Mouse (Mus musculus): Measurements from ENCODE around the gene Lmna. TPM values are rescaled to one million over a fixed set of nuclear protein-coding genes. Genes with fewer than 3 reads are reported as not detected.
A peak's percentile ranks its signal among the peaks of the same experiment; 100 is the strongest.

The Lmna gene
- polyA plus RNA-seq, 1 experiment from 2014 or later: 267 TPM

- H3K4me3 ChIP-seq (ENCODE audit: low read depth, low read length): peak overlapping the region; percentile 20; the same call in 1 of the 2 replicates
- H3K4me1 ChIP-seq (replicated peaks; ENCODE audit: control insufficient read depth, insufficient read depth): no peaks in the 10 kb centered on the region; the same call in 1 of the 2 replicates
- H3K36me3 ChIP-seq (ENCODE audit: control insufficient read depth, insufficient read depth, low read length): no peaks in the 10 kb centered on the region
- peak overlapping the region; percentile 63; the same call in 1 of the 2 replicates for H3K27ac ChIP-seq (replicated peaks)
- no peaks in the 10 kb centered on the region for H3K9me3 ChIP-seq (ENCODE audit: control insufficient read depth, low read length)
- H3K27me3 ChIP-seq (ENCODE audit: control insufficient read depth, insufficient read depth, low read length): no peaks in the 10 kb centered on the region
- peak overlapping the region; percentile 35; the same call in 1 of the 2 replicates for H3K4me2 ChIP-seq (replicated peaks; ENCODE audit: low read depth)
- TF ChIP-seq EP300 (optimal IDR thresholded peaks at IDR 0.05) (no peak), CTCF (IDR thresholded peaks at IDR 0.05; ENCODE audit: low read depth) (no peak)
- H3K9ac ChIP-seq (ENCODE audit: low read length): 0 out of 2 replicates have a peak overlapping the region, but pooled peaks have one; percentile 38
- DNase-seq (ENCODE audit: low spot score): peak; percentile 77
- ATAC-seq (ENCODE audit: low FRiP score, low TSS enrichment): peak; percentile 56
- WGBS: 47% methylated on average over 6 of the region's 6 CpGs
These were observed 37.1 kb upstream of the Lmna start for GRCm38 (mm10) chr3:88546674-88547418.

DNA sequence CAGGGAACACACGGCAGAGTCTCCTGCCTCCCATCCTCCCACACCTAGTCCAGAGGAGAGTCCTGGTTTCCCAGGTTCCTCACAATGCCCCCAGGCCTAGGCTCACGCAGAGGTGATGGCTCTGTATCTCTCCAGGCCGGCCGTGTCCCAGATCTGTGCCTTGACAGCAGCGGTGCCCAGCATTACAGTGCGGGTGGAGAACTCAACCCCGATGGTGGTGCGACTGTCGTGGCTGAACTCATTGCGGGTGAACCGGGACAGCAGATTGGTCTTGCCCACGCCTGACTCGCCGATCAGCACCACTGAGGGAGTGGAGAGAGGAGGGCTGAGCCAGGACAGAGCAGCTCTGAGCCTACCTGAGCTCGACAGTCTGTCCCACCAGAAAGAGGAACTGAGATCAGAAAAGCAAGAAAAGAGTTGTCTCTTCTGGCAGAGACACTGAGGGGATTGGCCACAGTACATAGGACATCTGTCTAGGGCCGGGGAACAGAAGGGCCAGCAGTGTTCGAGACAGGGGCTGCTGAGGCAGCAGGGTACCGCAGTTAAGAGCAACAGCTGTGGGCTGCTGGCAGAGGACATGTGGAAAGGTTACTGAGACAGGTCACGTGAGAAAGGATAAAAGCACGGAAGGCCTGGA lies 35.3 kb upstream of the Lmna start:
- no peak for TF ChIP-seq CTCF (IDR thresholded peaks at IDR 0.05; ENCODE audit: low read depth)
- TF ChIP-seq EP300 (optimal IDR thresholded peaks at IDR 0.05): no peak
- H3K4me1 ChIP-seq (replicated peaks; ENCODE audit: control insufficient read depth, insufficient read depth): no peaks in the 10 kb centered on the region
- no peak for ATAC-seq (ENCODE audit: low FRiP score, low TSS enrichment)
- no peaks in the 10 kb centered on the region for H3K9me3 ChIP-seq (ENCODE audit: control insufficient read depth, low read length)
- H3K4me2 ChIP-seq (replicated peaks; ENCODE audit: low read depth): no peak overlapping the region
- no peaks in the 10 kb centered on the region; the same call in 1 of the 2 replicates for H3K36me3 ChIP-seq (ENCODE audit: control insufficient read depth, insufficient read depth, low read length)
- H3K27me3 ChIP-seq (ENCODE audit: control insufficient read depth, insufficient read depth, low read length): no peaks in the 10 kb centered on the region
- H3K27ac ChIP-seq (replicated peaks): no peak overlapping the region
- H3K4me3 ChIP-seq (ENCODE audit: low read depth, low read length): no peak overlapping the region
- WGBS: 57% methylated on average over 20 of the region's 20 CpGs
- no peak for DNase-seq (ENCODE audit: low spot score)
- peak overlapping the region; percentile 27; the same call in 1 of the 2 replicates for H3K9ac ChIP-seq (ENCODE audit: low read length)

- WGBS: 40% methylated on average over 5 of the region's 5 CpGs
- no peak for ATAC-seq (ENCODE audit: low FRiP score, low TSS enrichment)
- no peak overlapping the region for H3K9ac ChIP-seq (ENCODE audit: low read length)
- H3K4me2 ChIP-seq (replicated peaks; ENCODE audit: low read depth): no peak overlapping the region
- H3K4me1 ChIP-seq (replicated peaks; ENCODE audit: control insufficient read depth, insufficient read depth): no peaks in the 10 kb centered on the region
- TF ChIP-seq CTCF (IDR thresholded peaks at IDR 0.05; ENCODE audit: low read depth) (peak; percentile 79), EP300 (optimal IDR thresholded peaks at IDR 0.05) (no peak)
- no peak overlapping the region for H3K27ac ChIP-seq (replicated peaks)
- no peak overlapping the region for H3K4me3 ChIP-seq (ENCODE audit: low read depth, low read length)
- no peaks in the 10 kb centered on the region; the same call in 1 of the 2 replicates for H3K36me3 ChIP-seq (ENCODE audit: control insufficient read depth, insufficient read depth, low read length)
- H3K27me3 ChIP-seq (ENCODE audit: control insufficient read depth, insufficient read depth, low read length): no peaks in the 10 kb centered on the region
- H3K9me3 ChIP-seq (ENCODE audit: control insufficient read depth, low read length): no peaks in the 10 kb centered on the region
- DNase-seq (ENCODE audit: low spot score): peak; percentile 62
These were observed 34.8 kb upstream of the Lmna start for GRCm38 (mm10) chr3:88544514-88544913.

- Histone ChIP-seq H3K9me3 (ENCODE audit: control insufficient read depth, low read length) (no peaks in the 10 kb centered on the region), H3K27me3 (ENCODE audit: control insufficient read depth, insufficient read depth, low read length) (no peaks in the 10 kb centered on the region), H3K36me3 (ENCODE audit: control insufficient read depth, insufficient read depth, low read length) (no peaks in the 10 kb centered on the region; the same call in 1 of the 2 replicates), H3K4me3 (ENCODE audit: low read depth, low read length) (no peak overlapping the region), H3K4me1 (replicated peaks; ENCODE audit: control insufficient read depth, insufficient read depth) (no peaks in the 10 kb centered on the region), H3K27ac (replicated peaks) (no peak overlapping the region), H3K4me2 (replicated peaks; ENCODE audit: low read depth) (no peak overlapping the region), H3K9ac (ENCODE audit: low read length) (no peak overlapping the region)
- TF ChIP-seq EP300 (optimal IDR thresholded peaks at IDR 0.05) (no peak), CTCF (IDR thresholded peaks at IDR 0.05; ENCODE audit: low read depth) (no peak)
- DNase-seq (ENCODE audit: low spot score) (no peak), ATAC-seq (ENCODE audit: low FRiP score, low TSS enrichment) (no peak)
- WGBS: 70% methylated on average over 5 of the region's 5 CpGs
These were observed 34.1 kb upstream of the Lmna start for GRCm38 (mm10) chr3:88543651-88544410.

GRCm38 (mm10) chr3:88543174-88543573 lies 33.4 kb upstream of the Lmna start:
- Histone ChIP-seq H3K4me3 (ENCODE audit: low read depth, low read length) (no peak overlapping the region), H3K9me3 (ENCODE audit: control insufficient read depth, low read length) (no peaks in the 10 kb centered on the region), H3K27me3 (ENCODE audit: control insufficient read depth, insufficient read depth, low read length) (no peaks in the 10 kb centered on the region), H3K27ac (replicated peaks) (no peak overlapping the region), H3K4me2 (replicated peaks; ENCODE audit: low read depth) (no peak overlapping the region), H3K4me1 (replicated peaks; ENCODE audit: control insufficient read depth, insufficient read depth) (no peaks in the 10 kb centered on the region), H3K36me3 (ENCODE audit: control insufficient read depth, insufficient read depth, low read length) (peaks cover 2% of the 10 kb centered on the region; the same call in 1 of the 2 replicates), H3K9ac (ENCODE audit: low read length) (0 out of 2 replicates have a peak overlapping the region, but pooled peaks have one; percentile 13)
- DNase-seq (ENCODE audit: low spot score): no peak
- WGBS: 80% methylated on average over 8 of the region's 8 CpGs
- no peak for ATAC-seq (ENCODE audit: low FRiP score, low TSS enrichment)
- TF ChIP-seq CTCF (IDR thresholded peaks at IDR 0.05; ENCODE audit: low read depth) (no peak), EP300 (optimal IDR thresholded peaks at IDR 0.05) (no peak)

Measured in stomach, postnatal 0 days (tissue).